Mouse (Mus musculus): ENCODE measurements around the gene Msi1.
"Not testable (repeated sequence)": the region's sequence is repeated elsewhere in the genome, so short reads cannot be mapped to it uniquely, and the experiment has no call there.

DNA sequence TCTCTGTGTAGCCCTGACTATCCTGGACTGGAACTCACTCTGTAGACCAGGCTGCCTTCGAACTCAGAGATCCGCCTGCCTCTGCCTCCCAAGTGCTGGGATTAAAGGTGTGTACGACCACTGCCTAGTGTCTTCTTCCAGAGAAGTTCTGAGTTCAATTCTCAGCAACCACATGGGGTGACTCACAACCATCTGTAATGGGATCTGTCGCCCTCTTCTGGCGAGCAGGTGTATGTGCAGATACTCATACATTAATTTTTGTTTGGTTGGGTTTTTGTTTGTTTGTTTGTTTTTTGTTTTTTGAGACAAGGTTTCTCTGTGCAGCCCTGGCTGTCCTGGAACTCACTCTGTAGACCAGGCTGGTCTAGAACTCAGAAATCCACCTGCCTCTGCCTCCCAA, 13.3 kb downstream of the Msi1 start:
- TF ChIP-seq POLR2A (IDR thresholded peaks at IDR 0.05; ENCODE audit: borderline replicate concordance, insufficient read depth, low read length), result not testable (repeated sequence)
- TF ChIP-seq CTCF (IDR thresholded peaks at IDR 0.05; ENCODE audit: borderline replicate concordance, insufficient read depth, low read depth, low read length), result peak; percentile 59

Measured in cerebellum, adult 2 months (tissue).